Mouse (Mus musculus) central nervous system, embryonic 14 days (tissue): Measurements from ENCODE around the gene Tubgcp3. TPM values are rescaled to one million over a fixed set of nuclear protein-coding genes. Genes with fewer than 3 reads are reported as not detected.

Experiments used
- polyA plus RNA-seq: library from polyadenylated mRNA; depleted of rRNA; stranded (reverse); fragments of >200 nt; gene quantifications from 2 replicates; pipeline ENCODE4 v1.2.3, GENCODE M21; 2012; rRNA removed

Tubgcp3 gene
- polyA plus RNA-seq, result 71.8 and 79.5 TPM in 2 replicates

DNA sequence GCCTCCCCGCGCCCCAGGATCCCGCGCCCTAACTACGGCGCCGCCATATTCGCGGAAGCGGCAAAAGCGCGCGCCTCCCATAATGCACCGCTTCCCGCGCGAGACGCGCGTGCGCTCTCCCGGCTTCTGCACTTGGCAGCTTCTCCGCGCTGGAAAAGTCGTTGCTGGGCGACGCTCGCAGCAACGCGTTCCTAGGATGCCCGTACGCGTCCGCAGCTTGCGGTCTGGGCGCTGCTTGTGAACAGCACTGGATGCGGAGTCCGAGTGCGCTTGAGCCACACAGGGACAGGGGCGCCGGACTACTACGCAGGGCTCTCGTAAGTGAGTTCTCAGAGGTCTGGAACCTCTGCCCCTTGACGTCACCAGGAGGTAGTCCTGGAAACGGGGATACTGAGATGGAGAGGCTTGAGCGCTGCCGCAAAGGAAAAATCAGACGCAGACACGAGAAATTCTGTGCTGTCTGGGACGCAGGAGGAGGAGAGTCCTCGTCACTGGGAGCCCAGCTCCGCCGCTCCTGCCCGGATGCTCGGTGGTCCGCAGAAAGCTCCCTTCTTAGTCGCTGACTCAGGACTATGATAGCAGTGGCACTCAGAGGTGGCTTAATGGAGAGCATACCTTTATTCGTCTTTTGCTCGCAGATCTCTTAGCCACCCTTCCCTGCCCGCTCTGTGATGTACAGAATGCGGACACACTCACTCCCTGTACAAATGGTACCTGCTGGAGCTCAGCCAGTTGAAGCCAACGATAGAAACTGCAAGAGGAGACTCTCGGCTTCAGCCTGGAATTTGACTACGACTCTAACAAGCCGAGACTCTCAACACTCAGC is at the start of gene Tubgcp3:
Gene Tubgcp3 (minus strand): TSS at position 193 of the 826 bp plus-strand sequence.

DNA sequence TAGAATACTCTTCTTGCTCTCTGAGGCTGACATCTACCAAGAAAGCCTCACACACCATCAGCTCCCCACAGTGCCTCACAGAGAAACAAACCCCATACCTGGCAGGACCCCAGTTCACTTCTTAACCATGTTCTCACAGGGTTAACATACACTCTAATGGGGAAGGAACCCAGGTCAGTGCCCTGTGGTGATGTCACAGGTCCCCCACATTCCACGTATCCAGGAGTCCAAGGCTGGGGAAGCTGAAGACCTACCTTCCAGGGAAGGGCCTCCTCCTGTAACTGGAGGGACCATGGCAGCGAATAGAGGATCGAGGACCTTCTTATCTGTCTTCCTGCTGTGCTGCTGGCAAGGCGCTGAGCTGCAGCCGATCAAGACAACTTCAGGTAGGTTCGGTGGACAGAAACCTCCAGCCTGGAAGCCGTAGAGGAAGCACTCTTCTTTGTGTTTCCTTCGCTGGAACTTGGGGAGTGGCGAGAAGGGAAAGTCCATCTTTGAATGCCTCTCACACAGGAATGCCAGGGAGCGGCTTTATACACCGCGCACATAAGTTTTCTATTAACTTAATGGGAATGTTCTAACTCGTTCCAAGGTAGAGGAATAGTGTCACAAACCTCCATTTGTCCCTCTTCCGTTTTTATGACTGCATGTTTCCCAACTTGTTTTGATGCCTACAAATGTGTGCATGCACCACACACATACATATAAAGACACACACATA is 99.1 kb downstream of the Tubgcp3 start, which contains the start of gene Spaca7:
Gene Spaca7 (plus strand): TSS at position 216 of the 721 bp plus-strand sequence.

Other genes with a start within 250 kb of the Tubgcp3 start
- not detected in 2 replicates for gene Spaca7, start 99.2 kb downstream of the Tubgcp3 start, polyA plus RNA-seq
- gene Atp11a, start 84.8 kb upstream of the Tubgcp3 start, polyA plus RNA-seq, result 56.9 and 59.1 TPM in 2 replicates
- gene Mcf2l, start 201.6 kb upstream of the Tubgcp3 start, polyA plus RNA-seq, result 141 TPM in 2 replicates